Mouse (Mus musculus) heart, adult 10 weeks (tissue): Measurements from ENCODE around the gene Wdr60. TPM values are rescaled to one million over a fixed set of nuclear protein-coding genes. Genes with fewer than 3 reads are reported as not detected.

ENCODE experiments used
- polyA plus RNA-seq: library from polyadenylated mRNA; stranded (reverse); fragments of 350-450 nt; fragmentation: Illumina TruSeq; extraction: RNeasy Lipid Tissue Mini Kit (QIAGEN cat#74804); gene quantifications from one replicate; pipeline ENCODE4 v1.2.3, GENCODE M21; 2014; ENCODE audit warnings: low read depth, low replicate concordance

Wdr60 gene
- 4.0 TPM for polyA plus RNA-seq

DNA sequence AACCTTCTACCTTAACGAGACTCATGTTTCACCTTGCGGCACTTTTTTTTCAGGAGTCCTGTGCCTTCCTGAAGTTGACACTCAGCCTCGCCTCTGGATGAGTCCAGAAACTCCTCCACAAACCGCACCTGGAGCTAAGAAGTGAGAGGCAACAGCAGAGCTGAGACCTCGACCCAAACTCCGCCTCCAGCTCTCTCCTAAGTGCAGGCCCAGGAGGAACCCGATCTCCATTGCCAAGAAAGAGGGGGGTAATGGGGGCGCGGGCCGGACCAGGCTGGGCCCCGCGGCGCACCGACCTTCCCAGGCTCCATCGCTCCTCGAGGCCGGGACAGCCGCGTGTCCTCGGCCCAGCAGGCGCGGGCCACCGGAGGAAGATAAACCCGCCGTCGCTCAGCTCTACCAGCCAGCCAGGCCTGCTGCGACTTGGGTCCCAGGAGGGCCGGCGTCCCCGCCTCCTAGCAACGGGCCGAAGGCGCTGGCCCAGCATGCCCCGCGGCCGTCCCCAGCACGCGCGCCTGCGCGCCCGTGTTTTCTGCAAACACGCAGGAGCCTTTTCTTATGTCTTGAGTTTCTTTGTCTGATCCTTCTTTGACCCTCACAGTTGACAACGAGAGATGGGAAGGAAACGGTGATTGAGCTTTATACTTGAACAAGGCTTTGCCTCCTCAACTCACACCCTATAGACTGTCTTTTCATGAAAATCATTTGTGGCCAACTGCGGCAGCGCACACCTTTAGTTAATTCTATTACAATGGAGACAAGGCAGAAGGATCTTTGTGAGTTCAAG lies at the start of gene Wdr60:
Wdr60 (minus strand) TSS at position 468 of the 787 bp plus-strand sequence.

GRCm38 (mm10) chr12:116280653-116281364 lies 18.0 kb upstream of the Wdr60 start, which contains the start of gene Esyt2:
Gene Esyt2 (plus strand): TSS chr12:116281196.

DNA sequence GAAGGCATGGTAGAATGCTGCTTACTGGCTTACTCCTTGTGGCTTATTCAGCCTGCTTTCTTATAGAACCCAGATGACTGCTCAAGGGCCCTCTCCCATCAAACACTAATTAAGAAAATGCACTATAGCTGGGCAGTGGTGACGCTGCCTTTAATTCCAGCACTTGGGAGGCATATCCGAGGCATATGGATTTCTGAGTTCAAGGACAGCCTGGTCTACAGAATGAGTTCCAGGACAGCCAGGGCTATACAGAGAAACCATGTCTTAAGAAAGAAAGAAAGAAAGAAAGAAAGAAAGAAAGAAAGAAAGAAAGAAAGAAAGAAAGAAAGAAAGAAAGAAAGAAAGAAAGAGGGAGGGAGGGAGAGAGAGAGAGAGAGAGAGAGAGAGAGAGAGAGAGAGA lies 12.3 kb upstream of the Wdr60 start, which contains the start of gene Gm11027:
Gm11027 (plus strand) TSS at position 301 of the 400 bp plus-strand sequence.

Other genes starting within 250 kb of the Wdr60 start
- gene Zfp386, start 215.3 kb downstream of the Wdr60 start, polyA plus RNA-seq, result 33.9 TPM
- 0.89 TPM for gene Vipr2, start 185.3 kb downstream of the Wdr60 start, polyA plus RNA-seq
- gene Gm11027, start 12.4 kb upstream of the Wdr60 start, polyA plus RNA-seq, result not detected
- 27.6 TPM for gene Esyt2, start 18.2 kb upstream of the Wdr60 start, polyA plus RNA-seq
- 2.4 TPM for gene Ncapg2, start 142.4 kb upstream of the Wdr60 start, polyA plus RNA-seq
- not detected for gene Ptprn2, start 222.7 kb upstream of the Wdr60 start, polyA plus RNA-seq